Mouse (Mus musculus): ENCODE data around the gene Clip3. TPM values are rescaled to one million over a fixed set of nuclear protein-coding genes. Genes with fewer than 3 reads are reported as not detected.
A peak's percentile ranks its signal among the peaks of the same experiment; 100 is the strongest.

Gene Clip3
- total RNA-seq (2015) (not detected in 2 replicates), total RNA-seq (2017) (not detected in 2 replicates)

GRCm38 (mm10) chr7:30291215-30292131 is at the start of gene Clip3:
Gene Clip3, plus strand, starts transcription at chr7:30291728.
- no peak for ATAC-seq (replicated peaks; ENCODE audit: poor library complexity)

- no peak for ATAC-seq (replicated peaks; ENCODE audit: poor library complexity)
Measured at GRCm38 (mm10) chr7:30251956-30252954, 39.3 kb upstream of the Clip3 start.

- ATAC-seq (replicated peaks; ENCODE audit: poor library complexity): no peak
Measured at GRCm38 (mm10) chr7:30265041-30265440, 26.5 kb upstream of the Clip3 start.

- no peak for ATAC-seq (replicated peaks; ENCODE audit: poor library complexity)
Measured at GRCm38 (mm10) chr7:30265531-30265930, 26.0 kb upstream of the Clip3 start.

GRCm38 (mm10) chr7:30265935-30266334 is 25.6 kb upstream of the Clip3 start:
- no peak for ATAC-seq (replicated peaks; ENCODE audit: poor library complexity)

- ATAC-seq (replicated peaks; ENCODE audit: poor library complexity): no peak
Measured at GRCm38 (mm10) chr7:30266780-30267179, 24.7 kb upstream of the Clip3 start.

- ATAC-seq (replicated peaks; ENCODE audit: poor library complexity): no peak
Measured at GRCm38 (mm10) chr7:30269641-30270040, 21.9 kb upstream of the Clip3 start.

GRCm38 (mm10) chr7:30274383-30274782 is 17.1 kb upstream of the Clip3 start:
- ATAC-seq (replicated peaks; ENCODE audit: poor library complexity): no peak

GRCm38 (mm10) chr7:30278911-30279310 is 12.6 kb upstream of the Clip3 start:
- ATAC-seq (replicated peaks; ENCODE audit: poor library complexity): no peak

GRCm38 (mm10) chr7:30279536-30279935 is 12.0 kb upstream of the Clip3 start:
- ATAC-seq (replicated peaks; ENCODE audit: poor library complexity): 0 out of 2 replicates have a peak, but pooled peaks have one; percentile 38

GRCm38 (mm10) chr7:30279951-30280669 is 11.4 kb upstream of the Clip3 start, which contains the start of the genes Thap8 and Wdr62:
Gene Thap8, plus strand, starts transcription at chr7:30280094.
Gene Wdr62, minus strand, starts transcription at chr7:30280419.
- ATAC-seq (replicated peaks; ENCODE audit: poor library complexity): peak; percentile 91

GRCm38 (mm10) chr7:30280670-30281138 is 10.8 kb upstream of the Clip3 start:
- peak; percentile 49 for ATAC-seq (replicated peaks; ENCODE audit: poor library complexity)

- ATAC-seq (replicated peaks; ENCODE audit: poor library complexity): no peak
Measured at GRCm38 (mm10) chr7:30281522-30281921, 10.0 kb upstream of the Clip3 start.

GRCm38 (mm10) chr7:30282740-30283139 is 8.8 kb upstream of the Clip3 start:
- ATAC-seq (replicated peaks; ENCODE audit: poor library complexity): no peak

- no peak for ATAC-seq (replicated peaks; ENCODE audit: poor library complexity)
Measured at GRCm38 (mm10) chr7:30286701-30287410, 4.7 kb upstream of the Clip3 start.

- ATAC-seq (replicated peaks; ENCODE audit: poor library complexity): no peak
Measured at GRCm38 (mm10) chr7:30288046-30288445, 3.5 kb upstream of the Clip3 start.

GRCm38 (mm10) chr7:30289071-30289713 is 2.3 kb upstream of the Clip3 start:
- no peak for ATAC-seq (replicated peaks; ENCODE audit: poor library complexity)

- ATAC-seq (replicated peaks; ENCODE audit: poor library complexity): no peak
Measured at GRCm38 (mm10) chr7:30289714-30290399, 1.7 kb upstream of the Clip3 start.

- ATAC-seq (replicated peaks; ENCODE audit: poor library complexity): no peak
Measured at GRCm38 (mm10) chr7:30293795-30294194, 2.3 kb downstream of the Clip3 start.
